Mouse (Mus musculus): ENCODE results near the gene Tbce. TPM values are rescaled to one million over a fixed set of nuclear protein-coding genes. Genes with fewer than 3 reads are reported as not detected.
"Not testable (repeated sequence)": the region's sequence is repeated elsewhere in the genome, so short reads cannot be mapped to it uniquely, and the experiment has no call there.

Gene Tbce
- polyA plus RNA-seq, 1 experiment from 2014 or later = 60.3 TPM

DNA sequence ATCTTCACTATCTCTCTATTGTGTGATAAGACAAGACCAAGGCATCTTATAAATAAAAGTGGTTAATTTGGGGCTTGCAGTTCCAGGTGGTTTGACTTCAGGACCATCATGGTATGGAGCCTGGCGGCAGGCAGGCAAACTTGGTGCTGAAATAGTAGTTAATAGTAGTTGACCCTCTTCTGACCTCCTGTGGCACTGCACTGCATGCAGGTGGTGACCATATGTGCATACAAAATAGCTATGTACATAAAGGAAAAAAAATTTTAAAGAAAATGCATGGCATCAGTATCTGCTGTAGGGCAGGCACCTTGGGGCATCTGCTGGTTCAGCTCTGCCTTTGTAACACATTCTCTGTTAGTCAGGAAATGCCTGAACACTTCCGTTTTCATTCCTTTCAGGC, 49.0 kb downstream of the Tbce start:
- Histone ChIP-seq H3K27me3 (ENCODE audit: insufficient read depth, poor library complexity, severe bottlenecking) (no peaks in the 10 kb centered on the region), H3K9me3 (no peaks in the 10 kb centered on the region), H3K36me3 (peaks cover 75% of the 10 kb centered on the region), H3K4me1 (replicated peaks) (no peaks in the 10 kb centered on the region), H3K27ac (no peak overlapping the region), H3K4me3 (no peak overlapping the region)
- no peak for DNase-seq (ENCODE audit: low spot score)
- 62% methylated on average over 2 of the region's 2 CpGs for WGBS

DNA sequence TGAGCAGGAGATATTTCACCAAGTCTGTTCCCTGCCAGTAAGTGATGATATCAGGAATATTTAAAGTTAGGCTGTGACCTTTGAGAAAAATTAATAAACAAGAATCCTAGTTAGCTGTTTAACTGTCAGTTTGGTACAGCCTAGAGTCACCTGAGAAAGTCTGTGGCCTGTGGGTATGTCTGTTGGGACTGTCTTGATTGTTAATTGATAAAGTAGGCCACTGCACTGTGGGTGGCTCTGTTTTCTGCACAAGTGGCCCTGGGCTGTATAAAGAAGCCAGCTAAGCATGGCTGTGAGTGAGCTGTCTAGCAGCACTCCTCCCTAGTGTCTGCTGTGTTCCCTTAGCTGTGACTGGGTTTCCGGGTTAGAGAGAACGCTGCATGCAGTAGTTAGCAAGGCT, 50.3 kb downstream of the Tbce start:
- peaks cover 63% of the 10 kb centered on the region for H3K36me3 ChIP-seq
- no peaks in the 10 kb centered on the region for H3K9me3 ChIP-seq
- 93% methylated on average over 2 of the region's 2 CpGs for WGBS
- no peak overlapping the region for H3K27ac ChIP-seq
- no peak overlapping the region for H3K4me3 ChIP-seq
- no peaks in the 10 kb centered on the region for H3K4me1 ChIP-seq (replicated peaks)
- no peak for DNase-seq (ENCODE audit: low spot score)
- no peaks in the 10 kb centered on the region for H3K27me3 ChIP-seq (ENCODE audit: insufficient read depth, poor library complexity, severe bottlenecking)

- H3K4me1 ChIP-seq (replicated peaks) = peaks cover 3% of the 10 kb centered on the region; the same call in 1 of the 2 replicates
- no peak for DNase-seq (ENCODE audit: low spot score)
- no peaks in the 10 kb centered on the region for H3K9me3 ChIP-seq
- no peak overlapping the region for H3K27ac ChIP-seq
- WGBS = 88% methylated on average over 6 of the region's 6 CpGs
- H3K27me3 ChIP-seq (ENCODE audit: insufficient read depth, poor library complexity, severe bottlenecking) = no peaks in the 10 kb centered on the region
- peaks cover 33% of the 10 kb centered on the region for H3K36me3 ChIP-seq
- H3K4me3 ChIP-seq = no peak overlapping the region
These were observed 55.9 kb downstream of the Tbce start for GRCm38 (mm10) chr13:13983523-13983922.

DNA sequence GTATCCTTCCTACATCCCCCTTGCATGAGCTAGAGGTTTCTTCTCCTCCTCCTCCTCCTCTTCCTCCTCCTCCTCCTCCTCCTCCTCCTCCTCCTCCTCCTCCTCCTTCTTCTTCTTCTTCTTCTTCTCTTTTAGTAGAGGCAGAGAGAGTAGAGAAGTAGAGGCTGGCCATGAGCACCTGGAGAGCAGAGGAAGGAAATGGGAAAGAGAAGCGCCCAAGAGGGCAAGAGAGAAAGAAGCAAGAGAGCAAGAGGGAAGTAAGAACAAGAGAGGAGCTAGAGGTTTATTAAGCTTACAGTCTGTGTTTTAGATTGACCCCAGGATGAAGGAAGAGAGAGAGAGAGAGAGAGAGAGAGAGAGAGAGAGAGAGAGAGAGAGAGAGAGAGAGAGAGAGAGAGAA, 57.6 kb downstream of the Tbce start:
- H3K27ac ChIP-seq; H3K4me1 ChIP-seq (replicated peaks); H3K9me3 ChIP-seq; H3K4me3 ChIP-seq; DNase-seq (ENCODE audit: low spot score); H3K27me3 ChIP-seq (ENCODE audit: insufficient read depth, poor library complexity, severe bottlenecking): not testable (repeated sequence)
- peaks cover 28% of the 10 kb centered on the region for H3K36me3 ChIP-seq
- 84% methylated on average over 1 of the region's 1 CpGs for WGBS

GRCm38 (mm10) chr13:13969796-13970195, 69.6 kb downstream of the Tbce start:
- H3K27me3 ChIP-seq (ENCODE audit: insufficient read depth, poor library complexity, severe bottlenecking) = no peaks in the 10 kb centered on the region
- H3K9me3 ChIP-seq = no peaks in the 10 kb centered on the region
- 87% methylated on average over 1 of the region's 1 CpGs for WGBS
- no peak overlapping the region for H3K4me3 ChIP-seq
- DNase-seq (ENCODE audit: low spot score) = no peak
- H3K27ac ChIP-seq = no peak overlapping the region
- H3K36me3 ChIP-seq = peaks cover 30% of the 10 kb centered on the region
- peaks cover 10% of the 10 kb centered on the region for H3K4me1 ChIP-seq (replicated peaks)

DNA sequence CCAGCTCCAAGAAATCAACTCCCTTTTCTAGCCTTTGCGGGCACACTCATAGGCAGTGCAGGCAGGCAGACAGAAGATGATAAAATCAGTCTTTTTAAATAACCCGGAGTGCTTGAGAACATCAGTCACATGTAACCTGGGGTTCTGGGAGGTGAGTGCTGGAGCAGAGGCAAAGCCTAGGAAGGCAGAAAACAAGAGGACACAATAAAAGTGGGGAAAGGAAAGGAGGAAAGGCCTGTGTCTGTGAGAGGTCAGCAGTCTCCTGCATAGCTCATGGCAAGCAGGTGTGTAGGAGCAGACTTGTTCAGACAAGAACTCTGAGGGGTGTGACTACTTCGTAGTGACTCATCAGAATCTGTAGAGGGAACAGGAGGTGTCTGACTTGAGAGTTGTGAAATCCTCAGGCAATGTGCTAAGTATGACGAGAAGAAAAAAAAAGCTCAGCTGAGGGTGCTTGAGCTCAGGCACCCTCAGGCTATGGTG, 70.8 kb downstream of the Tbce start:
- Histone ChIP-seq H3K36me3 (peaks cover 37% of the 10 kb centered on the region), H3K4me3 (no peak overlapping the region), H3K4me1 (replicated peaks) (peaks cover 10% of the 10 kb centered on the region), H3K9me3 (no peaks in the 10 kb centered on the region), H3K27me3 (ENCODE audit: insufficient read depth, poor library complexity, severe bottlenecking) (no peaks in the 10 kb centered on the region), H3K27ac (no peak overlapping the region)
- 92% methylated on average over 4 of the region's 4 CpGs for WGBS
- DNase-seq (ENCODE audit: low spot score) = no peak

DNA sequence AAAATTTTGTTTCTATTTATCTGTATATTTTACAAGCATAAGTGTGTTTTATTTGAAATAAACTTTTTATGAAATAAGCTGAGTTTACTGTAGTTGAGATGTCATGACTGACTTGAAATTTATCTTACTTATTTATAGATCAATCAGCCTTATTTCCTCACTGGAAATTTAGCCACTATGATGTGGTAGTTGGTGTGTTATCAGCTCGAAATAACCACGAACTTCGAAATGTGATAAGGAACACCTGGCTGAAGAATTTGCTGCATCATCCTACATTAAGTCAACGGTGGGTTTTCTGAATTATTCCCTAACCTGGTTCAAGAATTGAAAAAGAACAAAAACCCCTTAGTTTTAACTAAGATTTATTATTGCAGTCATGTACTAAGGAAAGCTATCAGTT, 73.3 kb downstream of the Tbce start:
- Histone ChIP-seq H3K4me1 (replicated peaks) (peaks cover 10% of the 10 kb centered on the region), H3K27ac (no peak overlapping the region), H3K27me3 (ENCODE audit: insufficient read depth, poor library complexity, severe bottlenecking) (no peaks in the 10 kb centered on the region), H3K36me3 (peaks cover 37% of the 10 kb centered on the region), H3K9me3 (no peaks in the 10 kb centered on the region), H3K4me3 (no peak overlapping the region)
- WGBS = 89% methylated on average over 4 of the region's 4 CpGs
- DNase-seq (ENCODE audit: low spot score) = no peak

GRCm38 (mm10) chr13:13965388-13965964, 74.0 kb downstream of the Tbce start:
- 70% methylated on average over 19 of the region's 19 CpGs for WGBS

DNA sequence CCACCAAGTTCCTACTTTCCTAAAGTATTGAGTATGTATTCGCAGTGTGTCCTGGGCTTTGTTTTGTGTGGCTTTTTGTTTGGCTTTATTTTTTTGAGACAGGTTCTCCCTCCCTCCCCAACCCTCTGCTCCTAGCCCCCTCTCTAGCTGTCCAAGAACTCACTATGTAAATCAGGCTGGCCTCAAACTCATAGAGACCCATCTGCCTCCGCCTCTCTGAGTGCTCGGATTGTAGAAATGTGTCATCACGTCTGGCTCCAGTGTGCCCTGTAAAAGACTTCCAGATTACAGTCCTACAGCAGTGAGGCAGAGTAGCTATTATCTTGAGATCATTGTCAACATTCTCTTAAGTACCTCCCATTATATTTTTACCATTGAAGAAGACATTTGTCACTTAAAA, 78.4 kb downstream of the Tbce start:
- Histone ChIP-seq H3K4me3 (no peak overlapping the region), H3K36me3 (peaks cover 36% of the 10 kb centered on the region), H3K4me1 (replicated peaks) (peaks cover 11% of the 10 kb centered on the region), H3K9me3 (no peaks in the 10 kb centered on the region), H3K27me3 (ENCODE audit: insufficient read depth, poor library complexity, severe bottlenecking) (no peaks in the 10 kb centered on the region), H3K27ac (no peak overlapping the region)
- DNase-seq (ENCODE audit: low spot score) = no peak
- WGBS = 92% methylated on average over 4 of the region's 4 CpGs

More at GRCm38 (mm10) chr13:13965388-13965964, 74.0 kb downstream of the Tbce start:
- H3K9me3 ChIP-seq = no peaks in the 10 kb centered on the region
- H3K4me1 ChIP-seq (replicated peaks) = peaks cover 10% of the 10 kb centered on the region
- no peak for DNase-seq (ENCODE audit: low spot score)
- no peak overlapping the region for H3K4me3 ChIP-seq
- peaks cover 38% of the 10 kb centered on the region for H3K36me3 ChIP-seq
- H3K27ac ChIP-seq = no peak overlapping the region
- no peaks in the 10 kb centered on the region for H3K27me3 ChIP-seq (ENCODE audit: insufficient read depth, poor library complexity, severe bottlenecking)

DNA sequence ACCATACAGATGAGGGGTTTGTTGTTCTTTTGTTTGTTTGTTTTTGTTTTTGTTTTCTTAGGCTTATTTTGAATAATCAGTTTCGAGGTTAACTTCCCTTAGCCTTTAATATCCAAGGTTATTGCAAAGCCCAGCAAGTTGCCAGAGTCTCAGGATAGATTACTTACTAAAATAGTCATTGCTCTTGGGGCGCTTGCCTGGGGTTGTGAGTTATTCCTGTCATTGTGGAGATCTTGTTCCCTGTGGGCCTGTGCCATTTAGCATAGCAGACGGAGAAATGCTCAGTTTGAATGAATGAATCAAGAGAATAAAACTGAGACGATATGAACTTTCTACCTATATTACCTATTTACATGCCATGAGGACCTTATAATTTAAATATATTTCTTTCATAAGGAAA, 79.2 kb downstream of the Tbce start:
- Histone ChIP-seq H3K9me3 (no peaks in the 10 kb centered on the region), H3K4me1 (replicated peaks) (peaks cover 12% of the 10 kb centered on the region), H3K27ac (no peak overlapping the region), H3K4me3 (no peak overlapping the region), H3K27me3 (ENCODE audit: insufficient read depth, poor library complexity, severe bottlenecking) (no peaks in the 10 kb centered on the region), H3K36me3 (peaks cover 34% of the 10 kb centered on the region)
- no peak for DNase-seq (ENCODE audit: low spot score)
- 90% methylated on average over 4 of the region's 4 CpGs for WGBS

DNA sequence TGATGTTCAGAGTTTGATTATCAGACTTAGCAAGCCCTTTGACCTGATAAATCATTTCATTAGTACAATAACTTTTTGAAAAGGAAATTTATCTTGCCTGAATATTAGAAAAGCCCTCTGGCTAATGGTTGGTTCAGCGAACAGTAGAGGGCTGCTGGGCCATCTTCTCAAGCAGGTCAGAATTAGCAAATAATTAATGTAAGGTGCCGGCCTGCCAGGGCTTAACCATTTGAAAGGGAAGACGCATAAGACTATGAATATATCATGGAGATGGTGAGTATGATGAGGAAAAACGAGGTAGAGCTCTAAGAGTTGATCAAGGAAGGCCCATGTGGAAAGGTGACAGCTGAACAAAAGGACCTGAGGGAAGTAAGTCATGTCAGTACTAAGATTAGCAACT, 82.8 kb downstream of the Tbce start:
- DNase-seq (ENCODE audit: low spot score) = no peak
- WGBS = 92% methylated on average over 4 of the region's 4 CpGs
- Histone ChIP-seq H3K27ac (no peak overlapping the region), H3K36me3 (peaks cover 23% of the 10 kb centered on the region), H3K4me3 (no peak overlapping the region), H3K9me3 (no peaks in the 10 kb centered on the region), H3K27me3 (ENCODE audit: insufficient read depth, poor library complexity, severe bottlenecking) (no peaks in the 10 kb centered on the region), H3K4me1 (replicated peaks) (peaks cover 15% of the 10 kb centered on the region)

- no peaks in the 10 kb centered on the region for H3K27me3 ChIP-seq (ENCODE audit: insufficient read depth, poor library complexity, severe bottlenecking)
- peak overlapping the region; percentile 91 for H3K27ac ChIP-seq
- peaks cover 15% of the 10 kb centered on the region for H3K4me1 ChIP-seq (replicated peaks)
- no peak for DNase-seq (ENCODE audit: low spot score)
- peak overlapping the region; percentile 82 for H3K4me3 ChIP-seq
- H3K9me3 ChIP-seq = peaks cover 5% of the 10 kb centered on the region; the same call in 1 of the 2 replicates
- H3K36me3 ChIP-seq = peaks cover 20% of the 10 kb centered on the region
- WGBS = under 1% methylated on average over 29 of the region's 29 CpGs
These were observed 84.5 kb downstream of the Tbce start for GRCm38 (mm10) chr13:13954931-13955330.

DNA sequence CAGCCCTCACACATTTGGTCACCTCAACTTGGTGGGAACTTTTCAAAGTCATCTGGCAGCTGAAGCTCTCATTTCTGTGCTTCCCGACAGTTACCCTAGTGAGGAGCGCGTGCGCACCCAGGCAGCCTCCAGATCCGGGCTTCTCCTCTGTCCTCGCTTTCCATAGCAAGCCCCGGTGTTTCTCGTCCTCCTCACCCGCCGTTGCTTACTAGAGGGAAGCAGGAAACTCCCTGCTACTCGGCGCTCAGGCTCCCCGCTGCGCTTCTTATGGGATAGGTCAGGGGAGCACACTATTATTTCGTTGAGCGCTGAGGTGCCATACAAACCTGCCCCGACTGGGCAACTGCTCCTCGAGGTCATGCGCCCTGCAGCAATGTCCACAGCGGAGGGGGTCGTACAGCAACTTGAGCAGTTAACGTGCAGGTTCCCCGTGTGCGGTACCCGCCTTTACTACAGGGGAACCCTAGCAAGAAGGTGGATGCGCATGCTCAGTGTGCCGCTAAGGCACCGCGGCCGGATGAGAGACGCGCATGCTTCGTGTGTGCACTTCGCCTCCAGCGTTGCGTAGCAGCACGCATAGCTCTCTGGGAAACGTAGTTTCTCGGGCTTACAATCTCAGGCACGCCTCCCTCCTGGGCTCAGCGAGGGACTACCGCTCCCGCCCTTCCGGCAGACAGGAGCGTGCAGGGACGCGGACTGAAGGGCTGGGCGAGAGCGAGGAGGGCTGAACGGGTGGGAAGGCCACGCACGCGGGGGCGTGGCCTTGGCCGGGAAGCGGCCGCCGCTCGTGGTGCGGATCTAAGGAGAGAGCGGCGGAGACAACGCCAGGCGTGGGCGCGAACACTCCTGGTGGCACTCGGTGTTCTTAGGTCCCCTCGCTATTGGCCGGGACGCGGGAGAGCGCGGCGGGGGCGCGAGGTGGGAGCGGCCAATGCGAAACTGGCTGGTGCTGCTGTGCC, 85.3 kb downstream of the Tbce start, which contains the start of gene B3galnt2:
B3galnt2 (plus strand) TSS at position 596 of the 959 bp plus-strand sequence.
- H3K4me3 ChIP-seq = peak within 1 kb of the TSS; percentile 82

More for the DNA sequence above, 85.3 kb downstream of the Tbce start, which contains the start of gene B3galnt2:
- Histone ChIP-seq H3K27me3 (ENCODE audit: insufficient read depth, poor library complexity, severe bottlenecking) (no peaks in the 10 kb centered on the region), H3K4me1 (replicated peaks) (peaks cover 15% of the 10 kb centered on the region), H3K36me3 (peaks cover 14% of the 10 kb centered on the region), H3K9me3 (peaks cover 5% of the 10 kb centered on the region; the same call in 1 of the 2 replicates), H3K27ac (peak within 1 kb of the TSS; percentile 91)
- under 1% methylated on average over 78 of the region's 78 CpGs for WGBS
- peak; percentile 98 for DNase-seq (ENCODE audit: low spot score)

All from hindbrain, embryonic 10.5 days (tissue).